Mouse (Mus musculus) adrenal gland, postnatal 10 days (tissue): ENCODE data around the gene Ano2. TPM values are rescaled to one million over a fixed set of nuclear protein-coding genes. Genes with fewer than 3 reads are reported as not detected.

Experiments
- DNase-seq: peaks from one replicate; pipeline ENCODE4 v3.0.0; 2021; ENCODE audit warnings: mixed read lengths
- total RNA-seq, 2 experiments: library from RNA; stranded (reverse); gene quantifications; 2 replicates each; pipeline ENCODE4 v1.2.3; 2021

Ano2 gene
- total RNA-seq, 2 experiments from 2014 or later: 0.36 to 0.54 TPM

DNA sequence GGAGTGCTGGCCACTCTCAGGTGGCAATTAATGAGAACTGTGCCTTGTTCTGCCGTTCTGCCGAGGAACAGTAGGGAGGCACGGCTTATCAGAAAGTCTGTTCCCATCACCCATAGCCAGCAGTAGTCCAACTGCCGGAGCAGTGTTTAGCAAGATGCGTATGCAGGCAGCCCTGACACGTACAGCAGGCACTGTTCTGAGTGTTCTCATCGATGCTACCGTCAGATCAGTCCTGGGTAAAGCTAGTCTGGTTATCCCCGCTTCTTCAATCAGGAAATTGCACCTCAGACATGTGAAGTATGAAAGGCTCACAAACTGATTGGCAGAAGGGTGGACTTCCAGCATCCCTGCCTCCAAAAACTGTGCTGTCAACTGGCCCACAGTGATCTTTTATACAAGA lies 224.2 kb downstream of the Ano2 start:
- DNase-seq: no peak

DNA sequence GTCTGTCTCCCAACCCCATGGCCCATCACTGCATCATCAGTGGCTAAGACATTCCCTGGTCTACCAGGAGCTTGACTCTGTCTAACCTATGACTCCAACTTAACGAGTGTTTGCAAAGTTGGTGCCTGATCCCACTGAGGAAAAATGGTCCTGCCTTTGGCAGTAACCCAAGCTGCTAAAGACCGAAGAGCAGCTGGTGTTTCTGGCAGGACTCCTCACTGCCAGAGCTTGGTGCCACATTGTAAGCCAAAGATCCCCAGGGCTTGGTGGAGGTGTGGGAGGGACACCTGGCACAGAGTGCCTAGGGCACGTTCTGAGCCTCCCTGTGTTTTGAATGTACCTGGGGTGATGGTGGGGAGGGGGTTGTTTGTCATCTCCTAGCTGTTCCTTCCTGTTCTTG lies 232.5 kb downstream of the Ano2 start:
- DNase-seq: no peak

DNA sequence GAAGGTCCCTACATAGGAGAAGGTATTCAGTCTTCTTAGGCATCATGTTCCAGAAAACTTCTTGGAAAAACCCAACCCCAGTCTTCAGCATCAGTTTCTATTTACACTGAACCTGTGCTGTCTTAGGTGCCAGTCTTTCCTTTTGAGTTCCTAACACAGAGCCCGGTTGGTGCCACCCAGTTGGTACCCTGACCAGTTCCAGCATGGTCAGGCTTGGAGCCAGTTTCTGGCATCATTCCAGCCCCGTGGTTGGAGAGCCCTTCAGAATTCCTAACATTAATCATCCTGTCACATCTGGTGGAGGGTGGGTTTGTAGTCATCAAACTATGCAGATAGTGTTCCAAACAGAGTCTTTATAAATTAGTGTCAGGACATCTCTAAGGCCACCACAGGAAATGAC lies 234.8 kb downstream of the Ano2 start:
- no peak for DNase-seq

DNA sequence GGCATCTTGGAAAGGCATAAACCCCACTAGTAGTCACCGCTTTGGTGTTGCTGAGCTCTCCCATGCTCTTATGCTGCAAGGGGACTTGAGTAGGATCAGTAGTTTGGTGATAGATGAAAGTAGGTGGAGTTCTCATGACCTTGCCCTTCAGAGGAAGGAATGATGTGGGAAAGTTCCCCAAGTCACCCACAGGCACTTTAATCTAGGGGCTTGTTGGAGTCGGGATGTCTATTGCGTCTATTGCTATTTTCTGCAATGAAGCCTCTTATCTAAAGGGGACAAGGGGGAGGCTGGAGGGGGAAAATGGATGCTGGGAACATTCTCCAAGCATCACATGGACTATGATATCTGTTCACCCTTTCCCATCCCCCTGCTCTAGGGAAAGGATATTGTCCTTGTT lies 235.6 kb downstream of the Ano2 start:
- DNase-seq: no peak

DNA sequence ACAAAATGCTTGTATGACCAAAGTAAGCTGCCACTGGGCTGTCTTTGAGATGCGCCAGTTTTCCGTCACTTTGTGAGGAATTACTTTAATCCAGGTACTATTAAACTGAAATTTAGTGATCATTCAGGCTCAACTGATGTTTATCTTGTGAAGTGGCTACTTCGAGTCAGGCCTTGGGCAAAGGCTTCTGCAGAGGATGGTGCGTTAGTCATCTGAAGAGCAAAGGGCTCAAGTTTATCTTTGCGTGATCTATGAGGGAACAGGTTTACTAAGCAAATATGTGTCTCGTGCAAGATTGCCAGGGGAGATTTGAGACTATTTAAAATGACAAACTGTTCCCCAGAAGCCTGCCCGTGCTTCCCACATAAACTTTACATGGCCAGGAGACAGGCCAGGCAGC lies 241.7 kb downstream of the Ano2 start:
- DNase-seq: no peak

DNA sequence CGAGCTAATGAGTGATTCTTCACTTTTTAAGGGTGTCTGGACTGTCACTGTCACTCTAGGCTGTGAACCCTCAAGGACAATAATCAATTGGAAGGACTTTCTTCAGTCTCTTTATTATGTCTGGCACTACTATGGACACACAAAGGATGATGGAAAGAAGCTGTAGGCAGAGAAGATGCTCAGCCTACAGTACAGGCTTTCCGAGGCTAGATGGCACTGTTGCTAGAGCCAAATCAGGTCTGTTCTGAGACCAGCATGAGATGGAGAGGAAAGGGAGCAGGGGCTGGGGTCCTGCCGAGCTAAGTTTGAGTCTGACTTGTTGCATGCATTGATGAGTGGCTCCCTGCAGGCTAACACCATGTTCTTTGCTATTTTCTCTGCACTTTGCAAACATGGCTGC lies 264.7 kb downstream of the Ano2 start:
- DNase-seq: peak; percentile 25

DNA sequence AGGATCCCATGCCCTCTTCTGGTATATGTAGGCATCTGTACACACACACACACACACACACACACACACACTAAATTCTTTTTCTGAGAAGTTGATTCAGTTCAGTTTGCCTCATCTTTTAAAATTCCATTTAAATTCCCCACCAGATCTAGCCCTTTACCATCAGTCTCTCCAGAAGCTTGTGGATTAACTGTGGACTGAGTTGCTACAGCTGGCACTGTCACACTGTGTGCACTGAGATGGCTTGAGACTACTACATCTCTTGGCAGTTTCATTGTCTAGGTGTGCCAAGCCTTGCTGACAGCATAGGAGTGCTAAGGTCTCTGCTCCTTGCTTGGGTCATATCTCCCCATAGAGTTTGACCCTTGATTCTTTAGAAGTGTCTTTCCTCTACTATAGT lies 283.3 kb downstream of the Ano2 start:
- no peak for DNase-seq

DNA sequence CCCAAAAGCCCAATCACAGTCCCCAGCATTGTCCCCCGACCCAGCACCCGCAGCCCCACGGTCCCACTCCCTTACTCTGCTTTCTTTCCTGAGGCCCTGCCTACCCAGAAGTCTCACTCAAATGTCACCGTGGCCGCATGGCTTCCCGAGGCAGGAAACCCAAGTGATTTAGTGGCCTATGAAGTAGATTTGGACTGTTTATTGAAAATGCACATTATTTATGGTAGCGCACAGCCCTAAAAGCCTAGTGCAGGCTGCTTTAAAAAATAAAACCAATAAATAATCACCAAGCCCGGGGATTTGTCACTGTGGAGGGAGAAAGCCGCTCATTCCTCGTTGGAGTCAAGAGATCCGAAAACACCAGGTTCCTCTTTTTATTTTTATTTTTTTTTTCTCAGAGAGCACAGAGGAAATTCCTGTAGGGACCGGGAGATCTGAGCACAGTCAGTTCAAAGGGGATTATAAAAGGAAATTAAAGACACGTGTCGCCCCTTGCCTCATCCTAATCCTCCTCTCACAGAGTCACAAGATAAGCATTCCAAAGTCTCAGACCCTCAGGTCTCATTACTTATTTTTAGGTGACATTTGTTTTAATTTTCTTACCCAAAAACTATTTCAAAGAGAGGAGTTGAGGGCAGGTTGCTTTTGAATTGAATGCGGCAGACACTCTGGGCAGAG lies 285.7 kb downstream of the Ano2 start:
- no peak for DNase-seq

DNA sequence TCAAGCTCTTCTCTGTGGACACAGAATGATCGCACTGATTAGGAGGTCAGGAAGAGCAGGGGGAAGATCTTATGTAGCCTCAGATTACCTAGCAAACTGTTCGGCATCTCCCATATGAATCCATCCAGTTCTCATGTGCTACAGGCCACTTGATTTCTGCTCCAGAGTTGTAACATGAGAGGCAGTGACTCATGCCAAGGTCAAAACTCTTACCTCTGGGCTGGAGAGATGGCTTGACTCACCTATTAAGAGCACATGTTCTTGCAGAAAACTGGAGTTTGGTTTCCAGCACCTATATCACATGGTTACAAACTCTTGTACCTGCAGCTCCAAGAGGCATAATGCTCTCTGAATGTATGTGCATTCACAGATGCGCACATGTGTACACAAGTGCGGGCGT lies 289.4 kb downstream of the Ano2 start:
- DNase-seq: no peak

DNA sequence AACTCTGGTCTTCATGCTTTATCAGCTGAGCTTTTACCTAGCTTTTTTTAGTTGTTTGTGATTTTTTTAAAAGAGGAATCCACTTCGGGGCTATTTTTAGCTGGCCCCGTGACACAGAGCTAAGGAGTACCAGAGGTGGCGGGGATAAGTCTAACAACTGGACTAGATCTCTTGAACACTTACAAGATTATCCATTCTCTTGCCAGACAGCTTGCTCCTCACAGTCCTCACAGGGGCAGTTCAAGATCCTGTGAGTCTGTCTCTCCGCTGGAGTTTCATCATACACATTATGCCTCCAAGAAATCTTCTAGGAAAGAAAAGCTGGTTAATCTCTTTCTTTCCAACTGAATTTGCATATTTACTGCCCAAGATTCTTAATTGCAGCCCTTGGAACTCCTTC lies 293.8 kb downstream of the Ano2 start:
- DNase-seq: no peak

DNA sequence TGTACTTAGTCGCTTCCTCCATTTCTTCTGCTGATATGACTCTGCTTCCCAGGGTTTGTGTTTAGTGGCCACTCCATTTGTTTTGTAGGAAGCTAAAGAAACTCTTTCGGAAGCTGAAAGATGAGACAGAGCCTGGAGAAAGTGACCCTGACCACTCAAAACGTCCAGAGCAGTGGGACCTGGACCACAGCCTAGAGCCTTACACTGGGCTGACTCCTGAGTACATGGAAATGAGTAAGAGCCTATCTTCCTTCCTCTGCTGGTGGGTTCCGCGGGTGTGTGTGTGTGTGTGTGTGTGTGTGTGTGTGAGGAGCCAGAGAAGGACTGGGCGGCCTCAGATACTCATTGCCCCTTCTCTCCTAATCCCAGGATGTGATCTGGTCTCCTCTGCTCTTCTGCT lies 302.5 kb downstream of the Ano2 start:
- peak; percentile 14 for DNase-seq

DNA sequence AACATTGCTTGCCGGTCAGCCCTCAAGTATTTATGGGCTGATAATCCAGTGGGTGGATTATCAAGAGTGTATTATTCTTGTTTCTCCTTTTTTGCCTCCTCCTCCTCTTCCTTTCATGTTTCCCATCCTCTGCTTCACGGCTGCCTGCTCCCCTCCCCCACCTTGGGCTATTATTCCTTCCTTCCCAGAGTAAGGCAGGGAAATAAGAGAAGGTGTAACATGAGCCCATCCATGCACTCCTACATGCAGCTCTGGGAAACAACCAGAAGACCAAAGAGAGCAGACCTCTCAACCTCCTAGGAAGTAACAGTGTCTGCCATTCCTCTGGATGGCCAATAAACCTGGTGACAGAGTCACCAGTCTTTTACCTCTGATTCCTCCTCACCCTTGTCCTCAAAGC lies 311.6 kb downstream of the Ano2 start:
- no peak for DNase-seq

DNA sequence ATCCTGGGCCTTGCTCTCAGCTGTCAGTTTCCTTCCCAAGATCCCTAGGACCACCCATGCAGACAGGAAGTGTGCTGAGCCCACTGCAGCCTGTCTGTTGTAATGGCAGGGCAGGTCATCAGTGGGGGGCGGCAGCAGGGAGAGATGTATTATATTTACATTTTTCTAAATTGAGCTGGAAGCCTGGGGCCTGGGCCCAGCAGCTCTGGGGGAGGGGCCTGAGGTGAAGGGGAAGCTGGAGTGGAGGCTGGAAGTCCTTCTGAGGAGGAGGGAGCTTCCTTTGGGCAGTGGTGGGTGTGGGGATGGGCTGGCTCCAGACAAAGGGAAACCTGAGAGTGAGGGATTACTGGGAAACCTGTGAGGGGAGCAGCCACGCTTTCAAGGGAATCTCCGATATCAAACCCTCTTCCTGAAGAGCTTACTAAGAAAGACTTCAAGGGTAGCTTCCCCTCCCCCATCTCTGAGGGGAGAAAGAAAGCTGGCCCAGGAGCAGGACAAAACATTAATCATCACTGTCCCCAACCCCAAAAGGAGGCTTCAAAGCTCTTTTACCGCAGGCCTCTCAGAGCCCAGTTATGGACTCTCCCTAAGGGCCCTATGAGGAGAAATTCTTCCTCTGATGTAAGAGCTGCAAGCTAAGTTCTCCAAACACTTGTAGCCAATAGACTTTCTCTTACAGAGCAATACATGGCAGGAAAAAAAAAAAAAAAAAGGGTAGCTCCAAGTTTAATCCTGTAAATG lies 313.0 kb downstream of the Ano2 start:
- DNase-seq: peak; percentile 10

DNA sequence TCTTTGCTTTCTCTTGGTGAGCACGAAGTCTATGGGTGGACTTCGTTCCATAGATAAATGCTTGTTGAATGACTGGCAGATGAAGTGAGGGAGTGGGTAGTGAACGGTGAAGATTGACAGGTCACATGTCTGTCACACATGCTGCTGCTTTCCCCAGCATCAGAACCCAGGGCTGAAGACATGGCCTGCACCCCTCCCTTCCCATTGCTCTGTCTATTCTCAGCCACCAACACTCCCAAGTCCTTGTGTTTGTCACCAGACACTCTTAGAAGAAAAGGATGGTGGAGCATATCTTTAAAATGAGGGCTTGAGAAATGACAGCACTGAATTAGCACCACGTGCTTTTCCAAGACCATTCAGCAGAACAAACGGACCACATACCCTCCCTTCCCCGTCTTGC lies 316.4 kb downstream of the Ano2 start:
- no peak for DNase-seq

DNA sequence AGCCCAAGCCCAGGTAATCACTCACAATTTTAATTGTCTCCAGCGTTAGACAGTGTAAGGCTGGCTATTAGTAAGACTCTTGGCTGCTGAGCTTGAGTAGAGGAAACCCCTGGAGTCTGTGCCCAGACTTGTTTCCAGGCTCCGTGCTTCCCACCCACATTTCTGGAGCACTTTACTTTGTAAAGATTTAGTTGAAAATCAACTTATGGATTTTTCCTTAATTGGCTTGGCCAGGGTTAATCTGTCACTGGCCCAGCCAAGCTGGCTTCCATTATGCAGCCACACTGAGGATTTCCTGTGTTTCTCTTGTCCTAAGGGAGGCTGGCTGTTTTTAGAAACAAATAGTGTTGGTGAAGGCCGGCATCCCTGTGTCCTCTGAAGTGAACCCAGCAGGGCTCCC lies 318.9 kb downstream of the Ano2 start:
- DNase-seq: no peak

DNA sequence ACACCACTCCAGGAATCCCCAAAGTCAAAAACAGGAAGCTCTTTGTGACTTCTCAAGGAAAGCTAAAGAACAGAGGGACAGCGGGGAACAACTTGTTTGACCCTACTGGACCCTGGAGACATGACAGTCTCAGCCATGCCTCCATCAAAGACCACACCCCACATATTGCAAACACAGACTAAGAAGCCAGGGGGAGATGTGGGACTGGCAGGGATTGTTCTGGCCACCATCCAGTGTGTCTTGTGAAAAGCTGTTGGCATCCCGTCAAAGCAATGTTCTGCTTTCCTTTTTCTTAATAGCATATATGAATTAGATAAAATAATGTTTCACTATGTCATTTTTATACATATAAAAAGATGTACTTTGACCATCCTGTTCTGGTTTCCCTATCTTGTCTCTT lies 326.8 kb downstream of the Ano2 start:
- peak; percentile 43 for DNase-seq

DNA sequence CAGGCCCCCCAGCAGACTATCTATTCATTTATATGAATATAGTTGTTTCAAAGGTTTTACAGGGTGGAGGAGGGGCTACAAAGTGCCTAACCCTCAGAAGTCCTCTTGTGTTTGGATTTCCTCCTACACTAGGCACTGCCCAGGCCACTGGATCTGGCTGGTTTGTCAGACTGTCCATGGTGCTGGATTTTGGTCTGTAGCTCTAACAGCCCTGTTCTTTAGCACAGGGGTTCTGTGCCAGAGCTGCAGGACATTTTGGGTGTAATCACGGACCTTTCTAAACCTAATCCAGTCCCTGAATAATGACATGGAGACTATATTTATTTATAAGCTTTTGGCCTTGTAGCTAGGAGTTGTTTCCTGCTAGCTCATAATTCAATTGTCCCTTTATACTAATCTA lies 328.2 kb downstream of the Ano2 start:
- DNase-seq: no peak

DNA sequence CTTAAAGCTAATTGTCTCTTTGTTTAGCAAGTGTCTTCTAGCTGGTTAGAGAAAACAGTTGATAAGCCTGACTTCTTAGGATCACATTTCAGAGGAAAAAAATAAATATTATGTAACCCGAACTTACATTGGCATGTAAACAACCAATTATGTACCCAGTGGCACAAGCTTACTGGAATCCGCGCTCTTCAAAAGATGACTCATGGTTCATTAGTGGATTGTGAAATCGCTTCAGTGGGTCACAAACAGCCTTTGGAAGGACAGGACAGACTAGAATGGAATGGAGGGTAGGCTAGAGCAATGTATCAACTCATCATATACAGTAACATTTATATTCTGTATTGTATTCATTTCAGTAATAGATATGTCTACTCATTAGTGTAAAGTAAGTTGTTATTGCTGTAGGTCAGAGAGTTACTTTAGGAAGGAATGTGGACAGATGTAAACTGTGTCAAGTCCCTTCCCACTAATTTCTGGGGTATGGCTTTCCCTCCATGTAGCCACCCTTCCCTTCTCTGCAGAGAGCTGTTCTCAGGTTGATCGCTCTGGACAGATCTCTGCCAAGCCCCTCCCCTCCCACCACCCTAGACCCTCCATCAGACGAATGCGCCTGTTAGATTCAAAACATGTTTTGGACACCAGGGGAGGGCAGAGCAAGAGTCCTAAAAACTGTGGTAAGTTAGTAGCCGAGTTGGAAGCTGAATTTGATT lies 343.6 kb downstream of the Ano2 start:
- DNase-seq: no peak

DNA sequence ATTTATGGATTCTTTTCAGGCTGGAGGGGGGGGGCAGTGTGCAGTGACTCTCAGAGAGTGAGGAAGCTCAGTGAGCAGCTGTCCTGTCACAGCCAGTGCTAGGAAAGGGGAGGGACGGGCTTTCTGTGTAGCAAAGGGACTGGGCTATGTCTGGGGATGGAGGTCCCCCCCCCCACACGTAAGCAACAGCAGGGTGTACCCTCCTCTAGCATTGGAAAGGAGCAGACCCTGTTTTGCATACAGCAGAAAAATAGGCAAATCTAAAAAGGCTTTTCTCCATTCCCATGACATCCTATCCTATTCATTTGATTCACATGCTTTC lies 344.1 kb downstream of the Ano2 start:
- no peak for DNase-seq

DNA sequence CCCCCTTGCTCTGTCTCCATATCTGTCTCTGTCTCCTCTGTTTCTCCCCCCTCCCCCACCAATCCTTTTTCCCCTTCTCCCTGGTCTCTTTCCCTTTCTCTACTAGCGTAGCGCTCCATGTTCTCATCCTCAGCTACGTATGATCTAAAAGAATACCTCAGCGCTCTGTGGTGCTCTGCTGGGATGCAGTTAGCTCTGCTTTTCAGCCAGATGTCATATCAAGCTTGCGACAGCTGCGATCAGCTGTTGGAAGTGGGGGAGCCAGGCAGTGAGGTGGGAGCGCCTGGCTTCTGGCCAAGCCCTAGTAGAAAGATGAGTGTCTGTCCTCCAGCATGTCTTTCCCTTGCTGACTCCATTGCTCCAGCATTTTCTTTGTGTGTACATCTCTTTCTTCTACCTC lies 344.5 kb downstream of the Ano2 start:
- no peak for DNase-seq

DNA sequence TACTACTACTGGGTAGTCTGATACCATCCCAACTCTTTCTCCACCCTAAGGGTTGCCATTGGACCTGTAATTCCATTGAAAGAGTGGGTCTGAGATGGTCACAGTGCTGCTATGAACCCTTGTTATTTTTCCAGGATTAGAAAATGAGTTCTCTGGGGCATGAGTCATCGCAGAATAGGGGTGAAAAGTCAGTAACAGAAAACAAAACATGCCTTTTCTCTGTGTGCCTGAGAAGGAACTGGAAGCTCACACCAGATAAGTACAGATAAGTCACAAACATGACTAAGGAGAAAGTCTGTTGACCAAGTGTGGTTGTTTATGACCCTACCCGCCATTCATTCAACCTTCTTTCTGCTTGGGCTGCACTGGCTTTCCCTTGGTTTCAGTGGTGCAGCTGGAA lies 345.4 kb downstream of the Ano2 start:
- no peak for DNase-seq

DNA sequence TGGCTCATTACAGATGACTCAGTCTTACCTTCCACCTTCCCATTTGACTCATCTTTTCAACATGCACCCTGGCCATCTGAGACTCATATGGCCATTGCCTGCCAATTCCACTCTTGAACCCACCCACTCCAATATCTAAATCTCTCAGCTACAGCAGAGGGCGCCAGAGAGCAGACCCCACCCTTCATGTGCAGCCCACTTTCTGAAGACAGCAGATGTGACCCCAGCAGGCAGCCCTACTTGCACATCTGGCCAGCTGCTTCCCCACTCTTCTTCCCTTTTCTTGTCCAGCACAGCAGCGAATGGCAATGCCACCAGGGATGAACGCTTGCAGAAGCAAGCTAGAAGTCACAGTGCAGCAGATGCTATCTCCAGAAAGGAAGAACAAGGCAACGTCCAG lies 355.7 kb downstream of the Ano2 start:
- DNase-seq: peak; percentile 12

DNA sequence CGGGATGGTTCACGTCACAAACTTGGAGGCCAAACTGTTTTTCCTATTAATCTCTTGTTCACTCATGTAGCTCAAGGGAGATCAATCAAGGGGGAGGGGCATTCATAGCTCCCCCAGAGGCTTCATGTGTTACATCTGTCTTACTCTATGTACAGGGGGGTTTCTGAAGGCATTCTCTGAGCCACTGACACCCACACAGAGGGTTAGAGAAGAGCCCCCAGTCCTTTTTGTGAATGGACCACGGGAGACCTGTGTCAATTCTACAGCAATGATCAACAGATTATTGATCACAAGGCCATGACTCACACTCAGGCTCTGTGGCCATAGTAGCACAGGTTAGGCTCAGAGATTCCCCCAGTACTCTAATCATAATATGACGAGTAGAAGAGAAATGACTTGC lies 358.0 kb downstream of the Ano2 start:
- DNase-seq: no peak

DNA sequence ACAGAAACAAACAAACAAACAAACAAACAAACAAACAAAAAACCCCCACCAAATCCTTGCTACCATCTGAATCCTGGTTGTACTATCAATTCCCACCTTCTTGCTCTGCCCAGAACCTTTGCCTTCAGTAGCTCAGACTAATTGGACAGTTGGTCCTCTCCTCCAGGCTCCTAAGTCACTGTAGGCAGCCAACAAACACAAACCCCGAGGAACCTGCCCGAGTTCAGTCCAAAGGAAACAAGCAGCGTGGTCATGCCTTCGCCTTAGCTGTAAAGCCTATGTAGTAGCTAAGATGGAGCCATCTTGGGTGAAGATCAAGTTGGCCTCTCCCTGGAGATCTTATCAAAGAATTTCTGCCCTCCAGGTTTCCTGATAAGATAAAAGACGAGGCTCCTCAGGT lies 362.9 kb downstream of the Ano2 start:
- DNase-seq: no peak
